Mouse (Mus musculus) liver, embryonic 11.5 days (tissue): ENCODE measurements around the gene Cdrt4. TPM values are rescaled to one million over a fixed set of nuclear protein-coding genes. Genes with fewer than 3 reads are reported as not detected.

Source experiments
- ATAC-seq: fragments of 200-750 bp; cut with Nextera tagmentation; replicated peaks from 2 replicates; pipeline ENCODE4 v1.8.0; 2017; ENCODE audit warnings: moderate number of reproducible peaks, mild to moderate bottlenecking, moderate TSS enrichment, moderate library complexity; ENCODE audit not compliant: low FRiP score
- DNase-seq: peaks from one replicate; pipeline ENCODE4 v3.0.0-alpha.2; 2017; ENCODE audit warnings: low spot score
- H3K27ac ChIP-seq: fragments of 300-500 bp; sonication (generic); 2 replicates; pipeline ENCODE4 v1.5.1; 2014; ENCODE audit warnings: mild to moderate bottlenecking, low read depth, low read length, control low read depth
- H3K27me3 ChIP-seq: fragments of 300-500 bp; sonication (generic); replicated peaks from 2 replicates; pipeline ENCODE4 v1.6.1; 2014; ENCODE audit warnings: low read length, mixed read lengths; ENCODE audit not compliant: control insufficient read depth, insufficient read depth
- H3K36me3 ChIP-seq: fragments of 300-500 bp; sonication (generic); 2 replicates; pipeline ENCODE4 v1.6.1; 2014; ENCODE audit warnings: mild to moderate bottlenecking, low read length, moderate library complexity, mixed read lengths; ENCODE audit not compliant: control insufficient read depth, insufficient read depth
- H3K4me1 ChIP-seq: fragments of 300-500 bp; sonication (generic); replicated peaks from 2 replicates; pipeline ENCODE4 v1.6.1; 2014; ENCODE audit warnings: low read length, mixed read lengths; ENCODE audit not compliant: control insufficient read depth, insufficient read depth
- H3K4me2 ChIP-seq: fragments of 300-500 bp; sonication (generic); 2 replicates; pipeline ENCODE4 v1.6.1; 2014; ENCODE audit warnings: mild to moderate bottlenecking, control low read depth, moderate library complexity
- H3K4me3 ChIP-seq: fragments of 300-500 bp; sonication (generic); 2 replicates; pipeline ENCODE4 v1.5.1; 2014; ENCODE audit warnings: low read depth, low read length, control low read depth
- H3K9ac ChIP-seq: fragments of 300-500 bp; sonication (generic); 2 replicates; pipeline ENCODE4 v1.6.1; 2014; ENCODE audit warnings: low read depth, low read length, control low read depth
- H3K9me3 ChIP-seq: fragments of 300-500 bp; sonication (generic); 2 replicates; pipeline ENCODE4 v1.6.1; 2016; ENCODE audit warnings: low read length, inconsistent platforms, mixed read lengths; ENCODE audit not compliant: control insufficient read depth
- WGBS: fragments of 180-500 bp; shearing (Covaris S2); extraction: QIAGEN DNeasy Blood & Tissue Kit; methylation state at CpG from one replicate; pipeline ENCODE4 v1.1.7; 2014; 5-methylcytosine and 5-hydroxymethylcytosine counted together
- polyA plus RNA-seq: library from polyadenylated mRNA; unstranded; fragments of >200 nt; fragmentation: Nextera tagmentation; extraction: Ambion mirVana; gene quantifications from 2 replicates; pipeline ENCODE4 v1.2.1, GENCODE M21; 2014

Gene Cdrt4
- polyA plus RNA-seq, 1 experiment from 2014 or later = not detected

- DNase-seq (no peak), ATAC-seq (no peak)
- 42% methylated on average over 6 of the region's 6 CpGs for WGBS
- H3K27ac ChIP-seq = no peak overlapping the region
- H3K9ac ChIP-seq = no peak overlapping the region
- no peaks in the 10 kb centered on the region for H3K4me1 ChIP-seq
- no peak overlapping the region for H3K4me3 ChIP-seq
- no peaks in the 10 kb centered on the region for H3K36me3 ChIP-seq
- no peak overlapping the region for H3K4me2 ChIP-seq
- no peaks in the 10 kb centered on the region for H3K27me3 ChIP-seq
- no peaks in the 10 kb centered on the region for H3K9me3 ChIP-seq
These were observed 4.8 kb downstream of the Cdrt4 start for GRCm38 (mm10) chr11:62955776-62956175.

GRCm38 (mm10) chr11:62957626-62958180, 6.7 kb downstream of the Cdrt4 start:
- H3K27ac ChIP-seq = no peak overlapping the region
- no peaks in the 10 kb centered on the region for H3K36me3 ChIP-seq
- WGBS = 77% methylated on average over 8 of the region's 8 CpGs
- no peak overlapping the region for H3K9ac ChIP-seq
- H3K27me3 ChIP-seq = no peaks in the 10 kb centered on the region
- no peaks in the 10 kb centered on the region for H3K4me1 ChIP-seq
- H3K9me3 ChIP-seq = no peaks in the 10 kb centered on the region
- ATAC-seq = no peak
- DNase-seq = no peak
- no peak overlapping the region for H3K4me2 ChIP-seq
- H3K4me3 ChIP-seq = no peak overlapping the region

- no peaks in the 10 kb centered on the region for H3K9me3 ChIP-seq
- H3K4me1 ChIP-seq = no peaks in the 10 kb centered on the region
- no peak overlapping the region for H3K9ac ChIP-seq
- H3K27me3 ChIP-seq = peaks cover 6% of the 10 kb centered on the region; the same call in 1 of the 2 replicates
- DNase-seq (no peak), ATAC-seq (no peak)
- no peaks in the 10 kb centered on the region for H3K36me3 ChIP-seq
- H3K4me3 ChIP-seq = no peak overlapping the region
- 70% methylated on average over 4 of the region's 4 CpGs for WGBS
- no peak overlapping the region for H3K4me2 ChIP-seq
- H3K27ac ChIP-seq = no peak overlapping the region
These were observed 12.3 kb downstream of the Cdrt4 start for GRCm38 (mm10) chr11:62963292-62963691.

- Histone ChIP-seq H3K4me1 (no peaks in the 10 kb centered on the region), H3K27ac (no peak overlapping the region), H3K9ac (no peak overlapping the region), H3K4me3 (no peak overlapping the region), H3K36me3 (no peaks in the 10 kb centered on the region), H3K4me2 (no peak overlapping the region), H3K9me3 (no peaks in the 10 kb centered on the region), H3K27me3 (peaks cover 6% of the 10 kb centered on the region; the same call in 1 of the 2 replicates)
- ATAC-seq (no peak), DNase-seq (no peak)
- WGBS = 48% methylated on average over 3 of the region's 3 CpGs
These were observed 15.4 kb downstream of the Cdrt4 start for GRCm38 (mm10) chr11:62966424-62966764.

GRCm38 (mm10) chr11:62966765-62967633, 16.0 kb downstream of the Cdrt4 start:
- H3K27me3 ChIP-seq = peaks cover 6% of the 10 kb centered on the region; the same call in 1 of the 2 replicates
- DNase-seq = peak; percentile 47
- H3K4me3 ChIP-seq = peak overlapping the region; percentile 2
- peak overlapping the region; percentile 48 for H3K4me2 ChIP-seq
- WGBS = 10% methylated on average over 27 of the region's 27 CpGs
- H3K27ac ChIP-seq = peak overlapping the region; percentile 26; the same call in 1 of the 2 replicates
- no peak for ATAC-seq
- H3K4me1 ChIP-seq = no peaks in the 10 kb centered on the region
- H3K36me3 ChIP-seq = no peaks in the 10 kb centered on the region
- H3K9me3 ChIP-seq = no peaks in the 10 kb centered on the region
- H3K9ac ChIP-seq = no peak overlapping the region

GRCm38 (mm10) chr11:62977176-62977575, 26.2 kb downstream of the Cdrt4 start:
- no peak for ATAC-seq
- H3K27ac ChIP-seq = no peak overlapping the region
- 86% methylated on average over 1 of the region's 1 CpGs for WGBS

GRCm38 (mm10) chr11:62978886-62979285, 27.9 kb downstream of the Cdrt4 start:
- Histone ChIP-seq H3K4me2 (no peak overlapping the region), H3K27me3 (no peaks in the 10 kb centered on the region), H3K9ac (no peak overlapping the region), H3K4me1 (no peaks in the 10 kb centered on the region; the same call in 1 of the 2 replicates), H3K4me3 (no peak overlapping the region), H3K36me3 (no peaks in the 10 kb centered on the region), H3K27ac (no peak overlapping the region), H3K9me3 (no peaks in the 10 kb centered on the region)
- ATAC-seq (no peak), DNase-seq (no peak)
- WGBS = 78% methylated on average over 6 of the region's 6 CpGs

More at GRCm38 (mm10) chr11:62977176-62977575, 26.2 kb downstream of the Cdrt4 start:
- no peaks in the 10 kb centered on the region; the same call in 1 of the 2 replicates for H3K4me1 ChIP-seq
- no peak overlapping the region for H3K9ac ChIP-seq
- no peaks in the 10 kb centered on the region for H3K36me3 ChIP-seq
- no peaks in the 10 kb centered on the region for H3K27me3 ChIP-seq
- no peak overlapping the region for H3K4me3 ChIP-seq
- no peak for DNase-seq
- no peak overlapping the region for H3K4me2 ChIP-seq
- no peaks in the 10 kb centered on the region for H3K9me3 ChIP-seq

- Histone ChIP-seq H3K36me3 (no peaks in the 10 kb centered on the region), H3K9me3 (no peaks in the 10 kb centered on the region), H3K27me3 (no peaks in the 10 kb centered on the region), H3K4me2 (no peak overlapping the region), H3K9ac (no peak overlapping the region), H3K27ac (no peak overlapping the region), H3K4me3 (no peak overlapping the region), H3K4me1 (no peaks in the 10 kb centered on the region)
- DNase-seq = no peak
- 72% methylated on average over 3 of the region's 3 CpGs for WGBS
- no peak for ATAC-seq
These were observed 30.7 kb downstream of the Cdrt4 start for GRCm38 (mm10) chr11:62981729-62982128.

- Histone ChIP-seq H3K4me3 (no peak overlapping the region), H3K9me3 (no peaks in the 10 kb centered on the region), H3K27me3 (no peaks in the 10 kb centered on the region), H3K27ac (no peak overlapping the region), H3K9ac (no peak overlapping the region), H3K4me1 (no peaks in the 10 kb centered on the region), H3K4me2 (no peak overlapping the region), H3K36me3 (no peaks in the 10 kb centered on the region)
- no peak for DNase-seq
- ATAC-seq = no peak
- 27% methylated on average over 3 of the region's 3 CpGs for WGBS
These were observed 32.8 kb downstream of the Cdrt4 start for GRCm38 (mm10) chr11:62983793-62984192.
